Mouse (Mus musculus) liver, embryonic 14.5 days (tissue): ENCODE results near the gene Zfp936. TPM values are rescaled to one million over a fixed set of nuclear protein-coding genes. Genes with fewer than 3 reads are reported as not detected.
"Not testable (repeated sequence)": the region's sequence is repeated elsewhere in the genome, so short reads cannot be mapped to it uniquely, and the experiment has no call there.

ENCODE experiments used
- ATAC-seq: fragments of 200-750 bp; cut with Nextera tagmentation; 2 replicates; pipeline ENCODE4 v1.8.0; 2017; ENCODE audit warnings: moderate number of reproducible peaks, mild to moderate bottlenecking, moderate library complexity; ENCODE audit not compliant: insufficient read depth
- DNase-seq, 3 experiments: peaks; one replicate each; pipeline ENCODE4 v3.0.0-alpha.2; 2012 to 2013; ENCODE audit warnings: low read depth in 3 of 3, low spot score in 3 of 3
- H3K27ac ChIP-seq: fragments of 300-500 bp; sonication (generic); 2 replicates; pipeline ENCODE4 v1.5.1; 2014; ENCODE audit warnings: moderate library complexity, mild to moderate bottlenecking, control low read depth, inconsistent platforms
- H3K27me3 ChIP-seq: fragments of 300-500 bp; sonication (generic); 2 replicates; pipeline ENCODE4 v1.6.1; 2014; ENCODE audit warnings: mild to moderate bottlenecking, low read length, moderate library complexity; ENCODE audit not compliant: control insufficient read depth, insufficient read depth
- H3K36me3 ChIP-seq: fragments of 300-500 bp; sonication (generic); replicated peaks from 2 replicates; pipeline ENCODE4 v1.6.1; 2014; ENCODE audit warnings: low read depth; ENCODE audit not compliant: control insufficient read depth, insufficient read depth
- H3K4me1 ChIP-seq, 2 experiments: fragments of 200-500 bp in 1 of 2; fragments of 300-500 bp in 1 of 2; sonication (generic) in 1 of 2; replicated peaks; 2 replicates each; pipeline ENCODE4 v1.6.1; 2012 to 2014; ENCODE audit warnings: antibody characterized with exemption in 1 of 2, inconsistent platforms in 1 of 2, low read length in 1 of 2; ENCODE audit not compliant: control insufficient read depth in 2 of 2, insufficient read depth in 2 of 2
- H3K4me2 ChIP-seq: fragments of 300-500 bp; sonication (generic); 2 replicates; pipeline ENCODE4 v1.6.1; 2014; ENCODE audit warnings: low read depth, mild to moderate bottlenecking, control low read depth, moderate library complexity
- H3K4me3 ChIP-seq, 2 experiments: fragments of 200-500 bp in 1 of 2; fragments of 300-500 bp in 1 of 2; sonication (generic) in 1 of 2; 2 replicates each; pipeline ENCODE4 v1.5.1; 2012 to 2014; ENCODE audit warnings: low read depth in 2 of 2, low read length in 2 of 2, mild to moderate bottlenecking in 2 of 2, control low read depth in 1 of 2, inconsistent platforms in 1 of 2, moderate library complexity in 1 of 2; ENCODE audit not compliant: insufficient read depth in 1 of 2
- H3K9ac ChIP-seq: fragments of 300-500 bp; sonication (generic); replicated peaks from 2 replicates; pipeline ENCODE4 v1.6.1; 2014; ENCODE audit warnings: mild to moderate bottlenecking, control low read depth, moderate library complexity
- H3K9me3 ChIP-seq: fragments of 300-500 bp; sonication (generic); 2 replicates; pipeline ENCODE4 v1.6.1; 2016; ENCODE audit warnings: low read length, mixed read lengths; ENCODE audit not compliant: control insufficient read depth
- CTCF ChIP-seq: IDR thresholded peaks from 2 replicates; pipeline ENCODE4 v1.5.1; 2016; ENCODE audit warnings: antibody characterized with exemption, low read depth, control low read depth
- EP300 ChIP-seq: IDR thresholded peaks from 2 replicates; pipeline ENCODE4 v1.6.1; 2016; ENCODE audit warnings: antibody characterized with exemption, low read depth
- WGBS: fragments of 180-500 bp; shearing (Covaris S2); extraction: QIAGEN DNeasy Blood & Tissue Kit; methylation state at CpG from one replicate; pipeline ENCODE4 v1.1.7; 2014; ENCODE audit not compliant: insufficient replicate concordance; 5-methylcytosine and 5-hydroxymethylcytosine counted together
- microRNA-seq: library from miRNA; unstranded; fragments of <30 nt; microRNA quantifications from one replicate; pipeline ENCODE4, GENCODE M21; 2016
- polyA plus RNA-seq, 2 experiments: library from polyadenylated mRNA; depleted of rRNA in 1 of 2; stranded (reverse) in 1 of 2; unstranded in 1 of 2; fragments of >200 nt; fragmentation: Nextera tagmentation in 1 of 2; extraction: Ambion mirVana in 1 of 2; gene quantifications; 2 replicates each; pipeline versions ENCODE4 v1.2.1 to v1.2.3; 2012 to 2014

Zfp936 gene
- polyA plus RNA-seq, 2 experiments = not detected

- Histone ChIP-seq H3K27me3 (no peaks in the 10 kb centered on the region), H3K4me1 (no peaks in the 10 kb centered on the region), H3K9me3 (no peaks in the 10 kb centered on the region; the same call in 1 of the 2 replicates), H3K4me2 (no peak overlapping the region), H3K27ac (no peak overlapping the region), H3K4me3 (no peak overlapping the region), H3K9ac (no peak overlapping the region), H3K36me3 (no peaks in the 10 kb centered on the region)
- 68% methylated on average over 14 of the region's 14 CpGs for WGBS
- ATAC-seq (no peak), DNase-seq (no peak)
- TF ChIP-seq CTCF = no peak
- no peak for TF ChIP-seq EP300
Measured at GRCm38 (mm10) chr7:43177003-43177702, 63.1 kb downstream of the Zfp936 start.

GRCm38 (mm10) chr7:43213781-43214180 is 99.8 kb downstream of the Zfp936 start:
- not testable (repeated sequence) for H3K9me3 ChIP-seq, H3K27ac ChIP-seq, H3K27me3 ChIP-seq, ATAC-seq, H3K4me1 ChIP-seq, H3K4me2 ChIP-seq, H3K36me3 ChIP-seq, H3K9ac ChIP-seq, H3K4me3 ChIP-seq, DNase-seq
- 58% methylated on average over 7 of the region's 7 CpGs for WGBS

Small RNAs within 50 kb of the gene (microRNA-seq; reads per million reads assigned to microRNA genes)
- not detected for gene Gm22707

Other genes with a start within 250 kb of the Zfp936 start
- not detected in 2 replicates for gene Gm2381, start 247.0 kb upstream of the Zfp936 start, polyA plus RNA-seq (2012; rRNA removed)
- gene Gm2381, start 247.0 kb upstream of the Zfp936 start, polyA plus RNA-seq (2014; fragmentation: Nextera tagmentation; extraction: Ambion mirVana) = not detected in 2 replicates
- gene Vmn2r63, start 180.4 kb upstream of the Zfp936 start, polyA plus RNA-seq (2012; rRNA removed) = not detected in 2 replicates
- not detected in 2 replicates for gene Vmn2r63, start 180.4 kb upstream of the Zfp936 start, polyA plus RNA-seq (2014; fragmentation: Nextera tagmentation; extraction: Ambion mirVana)
- gene Gm9268, start 95.5 kb upstream of the Zfp936 start, polyA plus RNA-seq (2012; rRNA removed) = not detected in 2 replicates
- not detected in 2 replicates for gene Gm9268, start 95.5 kb upstream of the Zfp936 start, polyA plus RNA-seq (2014; fragmentation: Nextera tagmentation; extraction: Ambion mirVana)
- gene Zfp715, start 199.1 kb downstream of the Zfp936 start, polyA plus RNA-seq (2012; rRNA removed) = 2.3 and 3.9 TPM in 2 replicates
- gene Zfp715, start 199.1 kb downstream of the Zfp936 start, polyA plus RNA-seq (2014; fragmentation: Nextera tagmentation; extraction: Ambion mirVana) = 5.2 and 5.4 TPM in 2 replicates
- gene Siglecf, start 237.1 kb downstream of the Zfp936 start, polyA plus RNA-seq (2012; rRNA removed) = 2.0 and 2.7 TPM in 2 replicates
- gene Siglecf, start 237.1 kb downstream of the Zfp936 start, polyA plus RNA-seq (2014; fragmentation: Nextera tagmentation; extraction: Ambion mirVana) = 1.3 and 2.4 TPM in 2 replicates